Mouse (Mus musculus) ES-E14 (cell line): ENCODE results near the gene Itgae.

ENCODE experiments used
- CHD2 ChIP-seq: IDR thresholded peaks from 2 replicates; pipeline ENCODE4 v1.6.1; 2014; ENCODE audit warnings: mild to moderate bottlenecking, low read depth, low read length, inconsistent platforms
- HCFC1 ChIP-seq: IDR thresholded peaks from 2 replicates; pipeline ENCODE4 v1.6.1; 2012; ENCODE audit warnings: low read length, inconsistent platforms, borderline replicate concordance; ENCODE audit not compliant: insufficient read depth
- MAFK ChIP-seq: IDR thresholded peaks from 2 replicates; pipeline ENCODE4 v1.6.1; 2014; ENCODE audit warnings: mild to moderate bottlenecking, low read depth, low read length, inconsistent platforms; ENCODE audit not compliant: insufficient read depth
- ZC3H11A ChIP-seq: IDR thresholded peaks from 2 replicates; pipeline ENCODE4 v1.6.1; 2012; ENCODE audit warnings: low read depth, mild to moderate bottlenecking, inconsistent platforms, low read length, borderline replicate concordance
- ZNF384 ChIP-seq: IDR thresholded peaks from 2 replicates; pipeline ENCODE4 v1.6.1; 2012; ENCODE audit warnings: low read depth, low read length, inconsistent platforms

GRCm38 (mm10) chr11:73168071-73168470 lies 77.7 kb downstream of the Itgae start:
- TF ChIP-seq HCFC1 (no peak), CHD2 (no peak), MAFK (no peak), ZNF384 (no peak), ZC3H11A (no peak)
